Mouse (Mus musculus) limb, embryonic 14.5 days (tissue): Measurements from ENCODE around the gene Dnm1. TPM values are rescaled to one million over a fixed set of nuclear protein-coding genes. Genes with fewer than 3 reads are reported as not detected.

ENCODE experiments used
- ATAC-seq: fragments of 200-750 bp; cut with Nextera tagmentation; 2 replicates; pipeline ENCODE4 v1.8.0; 2017; ENCODE audit warnings: low read depth, moderate number of reproducible peaks, moderate TSS enrichment; ENCODE audit not compliant: low FRiP score
- DNase-seq: peaks from one replicate; pipeline ENCODE4 v3.0.0-alpha.2; 2015; ENCODE audit warnings: low spot score
- H3K27ac ChIP-seq: fragments of 300-500 bp; sonication (generic); replicated peaks from 2 replicates; pipeline ENCODE4 v1.5.1; 2014; ENCODE audit warnings: low read depth, mild to moderate bottlenecking, low read length, moderate library complexity, mixed read lengths
- H3K27me3 ChIP-seq: fragments of 300-500 bp; sonication (generic); 2 replicates; pipeline ENCODE4 v1.6.1; 2014; ENCODE audit warnings: low read length, mixed read lengths; ENCODE audit not compliant: control insufficient read depth, insufficient read depth
- H3K36me3 ChIP-seq: fragments of 300-500 bp; sonication (generic); 2 replicates; pipeline ENCODE4 v1.6.1; 2014; ENCODE audit warnings: mild to moderate bottlenecking, low read length, moderate library complexity, mixed read lengths; ENCODE audit not compliant: control insufficient read depth, insufficient read depth
- H3K4me1 ChIP-seq: fragments of 300-500 bp; sonication (generic); 2 replicates; pipeline ENCODE4 v1.6.1; 2014; ENCODE audit warnings: antibody characterized with exemption, low read length, mixed read lengths; ENCODE audit not compliant: control insufficient read depth, insufficient read depth
- H3K4me2 ChIP-seq: fragments of 300-500 bp; sonication (generic); replicated peaks from 2 replicates; pipeline ENCODE4 v1.6.1; 2014; ENCODE audit warnings: low read depth, mild to moderate bottlenecking, low read length, moderate library complexity; ENCODE audit not compliant: severe bottlenecking
- H3K4me3 ChIP-seq: fragments of 300-500 bp; sonication (generic); replicated peaks from 2 replicates; pipeline ENCODE4 v1.5.1; 2014; ENCODE audit warnings: low read length
- H3K9ac ChIP-seq: fragments of 300-500 bp; sonication (generic); 2 replicates; pipeline ENCODE4 v1.6.1; 2014; ENCODE audit warnings: mild to moderate bottlenecking, low read depth, low read length, moderate library complexity; ENCODE audit not compliant: severe bottlenecking
- H3K9me3 ChIP-seq: fragments of 300-500 bp; sonication (generic); 2 replicates; pipeline ENCODE4 v1.6.1; 2016; ENCODE audit warnings: low read length; ENCODE audit not compliant: control insufficient read depth
- POLR2A ChIP-seq: fragments of 200-500 bp; IDR thresholded peaks from 2 replicates; pipeline ENCODE4 v1.8.0; 2012; ENCODE audit warnings: inconsistent platforms, mild to moderate bottlenecking, moderate library complexity, borderline replicate concordance; ENCODE audit not compliant: insufficient read depth, insufficient read length; ENCODE audit errors: extremely low read depth
- WGBS: fragments of 180-500 bp; shearing (Covaris S2); extraction: QIAGEN DNeasy Blood & Tissue Kit; methylation state at CpG from one replicate; pipeline ENCODE4 v1.1.7; 2014; 5-methylcytosine and 5-hydroxymethylcytosine counted together
- polyA plus RNA-seq, 2 experiments: library from polyadenylated mRNA; depleted of rRNA in 1 of 2; stranded (reverse) in 1 of 2; unstranded in 1 of 2; fragments of >200 nt; fragmentation: Nextera tagmentation in 1 of 2; extraction: Ambion mirVana in 1 of 2; gene quantifications; 2 replicates each; pipeline versions ENCODE4 v1.2.1 to v1.2.3; 2012 to 2014

The Dnm1 gene
- polyA plus RNA-seq, 2 experiments: 46.0 to 318 TPM

DNA sequence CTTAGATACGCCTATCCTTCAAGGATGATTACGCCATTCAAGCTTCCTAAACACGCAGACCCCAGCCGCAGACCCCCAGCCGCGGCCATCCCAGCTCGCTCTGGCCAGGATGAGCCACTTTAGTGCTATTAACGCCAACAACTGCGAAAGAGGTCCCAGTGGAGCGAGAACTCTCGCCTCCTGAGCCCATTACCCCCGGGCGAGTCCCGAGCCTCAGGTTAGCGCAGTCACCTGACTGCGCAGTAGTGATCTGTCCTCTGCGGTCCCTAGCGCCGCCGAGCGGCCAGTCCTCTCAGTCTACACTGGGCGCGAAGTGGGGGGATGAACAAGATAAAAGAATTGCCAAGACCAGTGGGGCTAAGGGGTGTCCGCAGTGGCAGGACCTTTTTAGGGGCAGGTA, 8.3 kb upstream of the Dnm1 start:
- peaks cover 17% of the 10 kb centered on the region for H3K36me3 ChIP-seq
- peak; percentile 54 for DNase-seq
- WGBS: 2% methylated on average over 24 of the region's 24 CpGs
- peak overlapping the region; percentile 30 for H3K4me3 ChIP-seq
- H3K27me3 ChIP-seq: no peaks in the 10 kb centered on the region
- peak; percentile 48; the same call in 1 of the 2 replicates for ATAC-seq
- H3K9ac ChIP-seq: peak overlapping the region; percentile 38
- no peak for TF ChIP-seq POLR2A
- peaks cover 17% of the 10 kb centered on the region for H3K4me1 ChIP-seq
- no peak overlapping the region for H3K27ac ChIP-seq
- no peaks in the 10 kb centered on the region for H3K9me3 ChIP-seq
- H3K4me2 ChIP-seq: peak overlapping the region; percentile 58

DNA sequence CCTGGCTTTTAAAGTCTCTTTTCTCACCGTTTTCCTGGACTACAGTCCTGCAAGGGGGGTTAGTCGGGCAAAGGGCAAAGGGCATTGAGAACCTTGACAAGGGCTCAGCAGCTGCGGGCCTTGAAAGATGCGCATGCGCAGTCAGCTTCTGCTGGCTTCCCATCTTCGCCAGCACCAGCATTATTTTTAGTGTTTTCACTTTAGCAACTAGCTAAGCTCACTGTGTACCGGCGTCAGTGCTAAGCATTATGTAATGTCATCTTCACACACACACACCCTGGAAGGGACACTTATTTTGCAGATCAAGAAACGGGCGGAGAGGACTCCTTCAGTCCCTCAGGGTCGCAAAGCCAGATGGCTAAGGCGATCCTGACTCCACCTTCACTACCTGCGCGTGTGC, 7.6 kb upstream of the Dnm1 start:
- WGBS: 6% methylated on average over 14 of the region's 14 CpGs
- ATAC-seq: no peak
- DNase-seq: peak; percentile 50
- H3K27me3 ChIP-seq: no peaks in the 10 kb centered on the region
- peaks cover 17% of the 10 kb centered on the region for H3K4me1 ChIP-seq
- H3K9ac ChIP-seq: no peak overlapping the region
- no peak overlapping the region for H3K27ac ChIP-seq
- H3K36me3 ChIP-seq: peaks cover 11% of the 10 kb centered on the region
- TF ChIP-seq POLR2A: no peak
- no peaks in the 10 kb centered on the region for H3K9me3 ChIP-seq
- H3K4me3 ChIP-seq: peak overlapping the region; percentile 30
- H3K4me2 ChIP-seq: peak overlapping the region; percentile 58

DNA sequence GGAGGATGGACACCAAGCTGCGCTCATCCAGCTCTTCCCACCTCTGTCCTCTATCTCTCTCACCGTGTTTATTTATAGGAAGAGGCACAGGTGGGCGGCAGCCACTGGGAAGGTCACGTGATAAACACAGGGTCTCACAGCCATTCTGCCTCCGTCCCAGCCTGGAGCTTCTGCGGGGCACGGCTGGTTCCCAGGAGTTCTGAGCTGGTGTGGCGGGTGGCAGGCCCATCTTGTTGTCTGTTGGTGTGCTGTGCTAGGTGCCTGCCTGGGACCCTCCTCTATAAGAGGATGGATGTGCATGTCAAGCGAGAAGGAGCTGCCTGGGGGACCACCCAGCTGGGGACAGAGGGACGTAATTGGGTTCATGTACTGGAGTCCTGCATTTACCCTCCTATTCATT, 5.2 kb upstream of the Dnm1 start:
- Histone ChIP-seq H3K4me1 (peaks cover 12% of the 10 kb centered on the region), H3K9ac (no peak overlapping the region), H3K4me2 (no peak overlapping the region), H3K4me3 (no peak overlapping the region), H3K9me3 (no peaks in the 10 kb centered on the region), H3K27me3 (no peaks in the 10 kb centered on the region), H3K36me3 (no peaks in the 10 kb centered on the region), H3K27ac (no peak overlapping the region)
- ATAC-seq: no peak
- DNase-seq: no peak
- 62% methylated on average over 10 of the region's 10 CpGs for WGBS
- no peak for TF ChIP-seq POLR2A

DNA sequence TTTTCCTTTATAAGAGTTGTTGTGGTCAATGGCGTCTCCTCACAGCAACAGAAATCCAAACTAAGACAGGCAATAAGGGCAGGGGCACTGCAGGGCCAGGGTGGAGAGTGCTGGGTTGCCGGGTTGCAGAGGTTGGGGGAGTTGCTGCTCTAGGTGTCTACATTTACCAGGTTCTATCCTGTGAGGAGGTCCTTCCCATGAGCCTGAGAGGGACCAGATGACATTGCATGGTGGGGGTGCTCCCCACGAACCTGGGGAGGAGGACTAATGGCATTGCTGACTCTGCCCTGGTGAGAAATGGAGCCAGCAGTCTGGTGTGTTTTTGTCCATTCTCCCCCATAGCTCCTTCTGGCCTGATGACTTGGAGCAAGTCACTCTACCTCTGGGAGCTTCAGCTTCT, 4.6 kb upstream of the Dnm1 start:
- no peak overlapping the region for H3K9ac ChIP-seq
- H3K4me1 ChIP-seq: peaks cover 12% of the 10 kb centered on the region
- H3K27me3 ChIP-seq: no peaks in the 10 kb centered on the region
- no peak for ATAC-seq
- no peak overlapping the region for H3K4me2 ChIP-seq
- no peak overlapping the region for H3K27ac ChIP-seq
- DNase-seq: no peak
- no peaks in the 10 kb centered on the region for H3K9me3 ChIP-seq
- 77% methylated on average over 3 of the region's 3 CpGs for WGBS
- no peak for TF ChIP-seq POLR2A
- H3K36me3 ChIP-seq: no peaks in the 10 kb centered on the region
- no peak overlapping the region for H3K4me3 ChIP-seq

DNA sequence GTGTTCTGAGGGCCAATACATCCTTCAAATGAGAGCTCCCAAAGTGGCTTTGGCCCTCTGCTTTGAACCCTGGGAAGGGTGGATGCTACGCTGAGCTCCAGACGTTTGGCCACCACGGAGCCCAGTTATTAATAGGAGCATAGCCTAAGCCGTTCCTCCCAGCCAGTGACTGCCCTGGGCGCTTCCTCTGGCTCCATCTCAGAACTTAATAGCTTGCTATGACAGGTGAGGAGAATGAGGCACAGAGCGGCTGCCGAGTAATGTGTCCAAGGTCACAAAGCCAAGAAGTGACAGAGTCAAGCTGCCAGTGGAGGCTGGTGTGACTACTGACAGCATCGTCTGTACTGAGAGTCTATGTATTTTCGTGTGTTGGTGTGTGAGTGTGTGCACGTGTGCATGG, 3.1 kb upstream of the Dnm1 start:
- TF ChIP-seq POLR2A: no peak
- H3K4me3 ChIP-seq: no peak overlapping the region
- no peak overlapping the region for H3K9ac ChIP-seq
- no peak for ATAC-seq
- no peaks in the 10 kb centered on the region for H3K36me3 ChIP-seq
- WGBS: 67% methylated on average over 10 of the region's 10 CpGs
- DNase-seq: no peak
- no peak overlapping the region for H3K27ac ChIP-seq
- H3K9me3 ChIP-seq: no peaks in the 10 kb centered on the region
- H3K4me2 ChIP-seq: no peak overlapping the region
- peaks cover 12% of the 10 kb centered on the region for H3K4me1 ChIP-seq
- H3K27me3 ChIP-seq: no peaks in the 10 kb centered on the region
